Mouse (Mus musculus): ENCODE data around the gene Mttp. TPM values are rescaled to one million over a fixed set of nuclear protein-coding genes. Genes with fewer than 3 reads are reported as not detected.
"Not testable (repeated sequence)": the region's sequence is repeated elsewhere in the genome, so short reads cannot be mapped to it uniquely, and the experiment has no call there.

Gene Mttp
- polyA plus RNA-seq, 1 experiment from 2014 or later, result 48.8 TPM

GRCm38 (mm10) chr3:138142733-138143314, 1.9 kb downstream of the Mttp start:
- 3% methylated on average over 12 of the region's 12 CpGs for WGBS (ENCODE audit: insufficient replicate concordance)
- Histone ChIP-seq H3K4me2 (ENCODE audit: low read depth, low read length) (peak overlapping the region; percentile 93), H3K9me3 (replicated peaks; ENCODE audit: control insufficient read depth, low read length) (no peaks in the 10 kb centered on the region; the same call in 1 of the 2 replicates), H3K9ac (ENCODE audit: low read depth, low read length) (peak overlapping the region; percentile 79), H3K36me3 (ENCODE audit: control insufficient read depth, insufficient read depth) (no peaks in the 10 kb centered on the region), H3K27ac (ENCODE audit: low read length) (peak overlapping the region; percentile 97), H3K4me1 (ENCODE audit: control insufficient read depth, low read depth, low read length) (no peaks in the 10 kb centered on the region; the same call in 1 of the 2 replicates), H3K4me3 (ENCODE audit: low read depth, low read length) (peak overlapping the region; percentile 79), H3K27me3 (ENCODE audit: control insufficient read depth, insufficient read depth, low read depth, low read length) (no peaks in the 10 kb centered on the region)
- ATAC-seq (ENCODE audit: low read depth), result no peak

GRCm38 (mm10) chr3:138142052-138142732, 2.6 kb downstream of the Mttp start:
- peak overlapping the region; percentile 44 for H3K4me2 ChIP-seq (ENCODE audit: low read depth, low read length)
- no peaks in the 10 kb centered on the region for H3K36me3 ChIP-seq (ENCODE audit: control insufficient read depth, insufficient read depth)
- WGBS (ENCODE audit: insufficient replicate concordance), result 62% methylated on average over 4 of the region's 4 CpGs
- no peak overlapping the region for H3K27ac ChIP-seq (ENCODE audit: low read length)
- no peak overlapping the region for H3K9ac ChIP-seq (ENCODE audit: low read depth, low read length)
- no peak for ATAC-seq (ENCODE audit: low read depth)
- H3K4me3 ChIP-seq (ENCODE audit: low read depth, low read length), result no peak overlapping the region
- no peaks in the 10 kb centered on the region for H3K27me3 ChIP-seq (ENCODE audit: control insufficient read depth, insufficient read depth, low read depth, low read length)
- H3K4me1 ChIP-seq (ENCODE audit: control insufficient read depth, low read depth, low read length), result no peaks in the 10 kb centered on the region; the same call in 1 of the 2 replicates
- no peaks in the 10 kb centered on the region; the same call in 1 of the 2 replicates for H3K9me3 ChIP-seq (replicated peaks; ENCODE audit: control insufficient read depth, low read length)

- whole genome bisulfite sequencing (ENCODE audit: insufficient replicate concordance), result 72% methylated on average over 6 of the region's 6 CpGs
- H3K4me2 ChIP-seq (ENCODE audit: low read depth, low read length), result no peak overlapping the region
- no peaks in the 10 kb centered on the region; the same call in 1 of the 2 replicates for H3K9me3 ChIP-seq (replicated peaks; ENCODE audit: control insufficient read depth, low read length)
- ATAC-seq (ENCODE audit: low read depth), result no peak
- H3K27me3 ChIP-seq (ENCODE audit: control insufficient read depth, insufficient read depth, low read depth, low read length), result no peaks in the 10 kb centered on the region
- H3K4me1 ChIP-seq (ENCODE audit: control insufficient read depth, low read depth, low read length), result no peaks in the 10 kb centered on the region; the same call in 1 of the 2 replicates
- no peak overlapping the region for H3K4me3 ChIP-seq (ENCODE audit: low read depth, low read length)
- no peak overlapping the region for H3K9ac ChIP-seq (ENCODE audit: low read depth, low read length)
- no peak overlapping the region for H3K27ac ChIP-seq (ENCODE audit: low read length)
- no peaks in the 10 kb centered on the region for H3K36me3 ChIP-seq (ENCODE audit: control insufficient read depth, insufficient read depth)
Observed at GRCm38 (mm10) chr3:138139663-138140062, 5.1 kb downstream of the Mttp start.

DNA sequence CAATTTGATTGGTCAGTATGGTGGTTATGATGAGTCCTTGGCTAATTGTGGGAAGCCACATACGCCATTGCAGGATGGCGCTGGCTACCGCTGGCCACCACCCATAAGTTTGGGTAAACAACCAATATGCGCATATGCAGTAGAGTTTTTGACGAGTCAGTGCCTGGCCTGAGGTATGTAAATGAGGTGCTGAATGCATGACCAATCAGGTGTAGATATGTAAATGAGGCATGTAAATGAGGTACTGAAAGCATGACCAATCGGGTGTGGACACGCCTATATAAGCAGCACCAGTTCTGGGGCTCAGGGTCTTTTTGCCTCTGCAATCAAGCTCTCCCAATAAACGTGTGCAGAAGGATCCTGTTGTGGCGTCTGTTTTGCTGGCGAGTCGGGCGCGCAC, 6.6 kb downstream of the Mttp start:
- H3K27ac ChIP-seq (ENCODE audit: low read length); H3K36me3 ChIP-seq (ENCODE audit: control insufficient read depth, insufficient read depth); H3K4me2 ChIP-seq (ENCODE audit: low read depth, low read length); H3K4me3 ChIP-seq (ENCODE audit: low read depth, low read length); H3K9me3 ChIP-seq (replicated peaks; ENCODE audit: control insufficient read depth, low read length); H3K27me3 ChIP-seq (ENCODE audit: control insufficient read depth, insufficient read depth, low read depth, low read length); ATAC-seq (ENCODE audit: low read depth); H3K9ac ChIP-seq (ENCODE audit: low read depth, low read length); H3K4me1 ChIP-seq (ENCODE audit: control insufficient read depth, low read depth, low read length): not testable (repeated sequence)
- 87% methylated on average over 13 of the region's 13 CpGs for WGBS (ENCODE audit: insufficient replicate concordance)

DNA sequence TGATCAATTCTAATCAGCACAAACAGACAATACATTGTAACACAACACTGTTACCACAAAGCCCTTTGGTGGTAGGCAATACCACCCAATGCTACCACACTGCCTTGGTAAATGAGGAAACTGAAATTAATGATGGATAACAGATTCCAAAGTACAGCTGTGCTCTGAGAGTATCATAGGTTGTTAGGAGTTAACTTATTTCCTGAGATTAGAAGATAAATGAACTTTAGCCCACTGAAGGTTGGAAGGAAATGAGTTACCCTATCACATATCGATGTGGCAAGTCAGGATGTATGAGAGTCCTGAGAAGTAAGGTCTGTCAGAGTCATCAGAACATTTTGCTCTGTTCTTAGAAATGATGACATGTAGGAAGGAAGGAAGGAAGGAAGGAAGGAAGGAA, 10.2 kb downstream of the Mttp start:
- Histone ChIP-seq H3K4me2 (ENCODE audit: low read depth, low read length) (no peak overlapping the region), H3K4me1 (ENCODE audit: control insufficient read depth, low read depth, low read length) (no peaks in the 10 kb centered on the region), H3K9ac (ENCODE audit: low read depth, low read length) (no peak overlapping the region), H3K4me3 (ENCODE audit: low read depth, low read length) (no peak overlapping the region), H3K36me3 (ENCODE audit: control insufficient read depth, insufficient read depth) (no peaks in the 10 kb centered on the region), H3K27me3 (ENCODE audit: control insufficient read depth, insufficient read depth, low read depth, low read length) (no peaks in the 10 kb centered on the region), H3K27ac (ENCODE audit: low read length) (no peak overlapping the region), H3K9me3 (replicated peaks; ENCODE audit: control insufficient read depth, low read length) (no peaks in the 10 kb centered on the region; the same call in 1 of the 2 replicates)
- no peak for ATAC-seq (ENCODE audit: low read depth)
- 42% methylated on average over 1 of the region's 1 CpGs for WGBS (ENCODE audit: insufficient replicate concordance)

DNA sequence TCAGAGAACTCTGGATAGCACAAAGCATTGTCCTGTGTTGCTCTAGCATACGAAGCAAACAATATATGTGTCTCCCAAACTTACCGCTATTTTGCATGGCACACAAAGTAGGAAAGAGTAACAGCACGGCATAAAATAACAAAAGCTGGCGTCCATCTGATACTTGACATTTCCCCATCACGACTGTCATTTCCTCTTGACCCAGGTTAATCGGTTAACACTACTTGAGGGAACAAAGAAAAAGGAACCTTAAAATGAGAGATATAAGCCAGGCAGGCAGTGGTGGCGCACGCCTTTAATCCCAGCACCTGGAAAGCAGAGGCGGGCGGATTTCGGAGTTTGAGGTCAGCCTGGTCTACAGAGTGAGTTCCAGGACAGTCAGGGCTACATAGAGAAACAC, 10.9 kb downstream of the Mttp start:
- Histone ChIP-seq H3K27me3 (ENCODE audit: control insufficient read depth, insufficient read depth, low read depth, low read length) (no peaks in the 10 kb centered on the region), H3K4me2 (ENCODE audit: low read depth, low read length) (no peak overlapping the region), H3K36me3 (ENCODE audit: control insufficient read depth, insufficient read depth) (no peaks in the 10 kb centered on the region), H3K9ac (ENCODE audit: low read depth, low read length) (no peak overlapping the region), H3K4me1 (ENCODE audit: control insufficient read depth, low read depth, low read length) (no peaks in the 10 kb centered on the region), H3K9me3 (replicated peaks; ENCODE audit: control insufficient read depth, low read length) (no peaks in the 10 kb centered on the region; the same call in 1 of the 2 replicates), H3K27ac (ENCODE audit: low read length) (no peak overlapping the region), H3K4me3 (ENCODE audit: low read depth, low read length) (no peak overlapping the region)
- 48% methylated on average over 11 of the region's 11 CpGs for WGBS (ENCODE audit: insufficient replicate concordance)
- no peak for ATAC-seq (ENCODE audit: low read depth)

- no peaks in the 10 kb centered on the region for H3K4me1 ChIP-seq (ENCODE audit: control insufficient read depth, low read depth, low read length)
- no peaks in the 10 kb centered on the region for H3K27me3 ChIP-seq (ENCODE audit: control insufficient read depth, insufficient read depth, low read depth, low read length)
- no peak overlapping the region for H3K4me2 ChIP-seq (ENCODE audit: low read depth, low read length)
- no peak overlapping the region for H3K27ac ChIP-seq (ENCODE audit: low read length)
- 64% methylated on average over 8 of the region's 8 CpGs for WGBS (ENCODE audit: insufficient replicate concordance)
- H3K9ac ChIP-seq (ENCODE audit: low read depth, low read length), result no peak overlapping the region
- H3K9me3 ChIP-seq (replicated peaks; ENCODE audit: control insufficient read depth, low read length), result no peaks in the 10 kb centered on the region; the same call in 1 of the 2 replicates
- ATAC-seq (ENCODE audit: low read depth), result no peak
- no peaks in the 10 kb centered on the region for H3K36me3 ChIP-seq (ENCODE audit: control insufficient read depth, insufficient read depth)
- no peak overlapping the region for H3K4me3 ChIP-seq (ENCODE audit: low read depth, low read length)
Observed at GRCm38 (mm10) chr3:138133463-138133862, 11.3 kb downstream of the Mttp start.

DNA sequence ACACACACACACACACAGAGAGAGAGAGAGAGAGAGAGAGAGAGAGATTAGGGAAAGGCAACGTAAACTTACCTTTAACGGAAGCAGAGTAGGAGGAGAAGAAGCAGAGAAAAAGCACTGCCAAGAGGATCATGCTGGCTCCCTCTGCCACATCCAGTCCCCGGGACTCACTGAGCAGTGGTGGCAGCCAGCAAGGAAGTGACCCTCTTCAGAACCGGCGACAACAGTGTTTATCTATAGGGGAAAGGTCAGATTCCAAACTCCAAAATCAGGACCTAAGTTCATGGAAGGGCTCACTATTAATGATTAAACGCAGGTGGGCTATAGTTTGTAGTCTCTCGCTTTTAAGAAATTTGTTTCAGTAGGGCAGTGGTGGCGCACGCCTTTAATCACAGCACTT, 13.6 kb downstream of the Mttp start:
- H3K27me3 ChIP-seq (ENCODE audit: control insufficient read depth, insufficient read depth, low read depth, low read length), result no peaks in the 10 kb centered on the region
- ATAC-seq (ENCODE audit: low read depth), result peak; percentile 87
- H3K9me3 ChIP-seq (replicated peaks; ENCODE audit: control insufficient read depth, low read length), result no peaks in the 10 kb centered on the region
- peak overlapping the region; percentile 63 for H3K27ac ChIP-seq (ENCODE audit: low read length)
- H3K36me3 ChIP-seq (ENCODE audit: control insufficient read depth, insufficient read depth), result no peaks in the 10 kb centered on the region
- H3K4me3 ChIP-seq (ENCODE audit: low read depth, low read length), result peak overlapping the region; percentile 49
- no peak overlapping the region for H3K4me2 ChIP-seq (ENCODE audit: low read depth, low read length)
- 56% methylated on average over 9 of the region's 9 CpGs for WGBS (ENCODE audit: insufficient replicate concordance)
- no peaks in the 10 kb centered on the region; the same call in 1 of the 2 replicates for H3K4me1 ChIP-seq (ENCODE audit: control insufficient read depth, low read depth, low read length)
- no peak overlapping the region for H3K9ac ChIP-seq (ENCODE audit: low read depth, low read length)

DNA sequence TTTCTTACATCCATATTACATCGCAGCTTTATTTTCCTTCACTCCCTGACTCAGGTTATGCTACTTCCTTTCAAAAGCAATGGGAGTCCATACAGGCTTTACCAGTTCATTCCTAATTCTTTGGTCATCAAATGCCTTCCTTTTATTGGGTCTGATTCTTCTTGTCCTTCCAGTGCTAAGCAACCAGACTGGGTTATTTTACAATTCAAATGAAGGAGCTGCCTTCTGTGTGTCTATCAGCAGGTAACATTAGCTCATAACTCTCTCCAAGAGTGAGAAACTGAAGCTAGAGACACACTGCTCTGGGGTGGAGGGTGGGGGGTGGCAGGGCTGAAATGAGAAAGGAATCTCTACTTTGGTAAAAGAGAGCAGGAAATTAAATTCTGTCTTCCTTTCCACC, 14.1 kb downstream of the Mttp start:
- ATAC-seq (ENCODE audit: low read depth), result no peak
- H3K4me2 ChIP-seq (ENCODE audit: low read depth, low read length), result no peak overlapping the region
- WGBS (ENCODE audit: insufficient replicate concordance), result 74% methylated on average over 1 of the region's 1 CpGs
- H3K4me3 ChIP-seq (ENCODE audit: low read depth, low read length), result peak overlapping the region; percentile 49
- no peaks in the 10 kb centered on the region for H3K9me3 ChIP-seq (replicated peaks; ENCODE audit: control insufficient read depth, low read length)
- no peaks in the 10 kb centered on the region for H3K27me3 ChIP-seq (ENCODE audit: control insufficient read depth, insufficient read depth, low read depth, low read length)
- peak overlapping the region; percentile 63 for H3K27ac ChIP-seq (ENCODE audit: low read length)
- H3K4me1 ChIP-seq (ENCODE audit: control insufficient read depth, low read depth, low read length), result no peaks in the 10 kb centered on the region; the same call in 1 of the 2 replicates
- H3K9ac ChIP-seq (ENCODE audit: low read depth, low read length), result no peak overlapping the region
- H3K36me3 ChIP-seq (ENCODE audit: control insufficient read depth, insufficient read depth), result no peaks in the 10 kb centered on the region
